Mouse (Mus musculus): ENCODE measurements around the gene Nrg4.

DNA sequence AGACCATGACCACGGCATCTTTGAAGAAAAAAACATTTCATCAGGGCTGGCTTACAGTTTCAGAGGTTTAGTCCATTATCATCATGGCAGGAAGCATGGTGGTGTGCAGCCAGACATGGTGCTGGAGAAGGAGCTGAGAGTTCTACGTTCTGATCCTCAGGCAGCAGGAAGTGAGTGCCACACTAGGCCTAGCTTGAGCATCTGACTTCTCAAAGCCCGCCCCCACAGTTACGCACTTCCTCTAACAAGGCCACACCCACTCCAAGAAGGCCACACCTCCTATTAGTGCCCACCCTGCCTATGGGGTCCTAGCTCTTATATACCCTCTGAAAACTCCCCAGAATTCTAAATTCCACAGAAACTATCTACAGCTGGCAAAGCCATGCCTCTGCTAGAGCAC is 34.7 kb downstream of the Nrg4 start:
- TF ChIP-seq CTCF (conservative IDR thresholded peaks at IDR 0.05; ENCODE audit: insufficient read depth, insufficient read length, low read depth, low read length) (no peak), POLR2A (IDR thresholded peaks at IDR 0.05; ENCODE audit: low read depth, low read length) (no peak)

All from kidney, adult 2 months (tissue).